Mouse (Mus musculus) lung, embryonic 16.5 days (tissue): ENCODE results near the gene Prtg. TPM values are rescaled to one million over a fixed set of nuclear protein-coding genes. Genes with fewer than 3 reads are reported as not detected.

ENCODE experiments used
- ATAC-seq: fragments of 200-750 bp; cut with Nextera tagmentation; 2 replicates; pipeline ENCODE4 v1.8.0; 2017; ENCODE audit warnings: low read depth, mild to moderate bottlenecking, moderate library complexity
- H3K27ac ChIP-seq: fragments of 300-500 bp; sonication (generic); 2 replicates; pipeline ENCODE4 v1.5.1; 2014; ENCODE audit warnings: mild to moderate bottlenecking, control low read depth, low read length
- H3K27me3 ChIP-seq: fragments of 300-500 bp; sonication (generic); 2 replicates; pipeline ENCODE4 v1.6.1; 2014; ENCODE audit warnings: low read depth, low read length, mixed read lengths; ENCODE audit not compliant: control insufficient read depth, insufficient read depth
- H3K36me3 ChIP-seq: fragments of 300-500 bp; sonication (generic); 2 replicates; pipeline ENCODE4 v1.6.1; 2014; ENCODE audit warnings: low read length; ENCODE audit not compliant: control insufficient read depth, insufficient read depth
- H3K4me1 ChIP-seq: fragments of 300-500 bp; sonication (generic); replicated peaks from 2 replicates; pipeline ENCODE4 v1.6.1; 2014; ENCODE audit warnings: low read length, mixed read lengths; ENCODE audit not compliant: control insufficient read depth, insufficient read depth
- H3K4me2 ChIP-seq: fragments of 300-500 bp; sonication (generic); 2 replicates; pipeline ENCODE4 v1.6.1; 2014; ENCODE audit warnings: low read depth, low read length, control low read depth
- H3K4me3 ChIP-seq: fragments of 300-500 bp; sonication (generic); 2 replicates; pipeline ENCODE4 v1.5.1; 2014; ENCODE audit warnings: mild to moderate bottlenecking, low read length, control low read depth
- H3K9ac ChIP-seq: fragments of 300-500 bp; sonication (generic); 2 replicates; pipeline ENCODE4 v1.6.1; 2014; ENCODE audit warnings: low read length, control low read depth
- H3K9me3 ChIP-seq: fragments of 300-500 bp; sonication (generic); 2 replicates; pipeline ENCODE4 v1.6.1; 2016; ENCODE audit warnings: low read length; ENCODE audit not compliant: control insufficient read depth
- WGBS: fragments of 180-500 bp; shearing (Covaris S2); extraction: QIAGEN DNeasy Blood & Tissue Kit; methylation state at CpG from one replicate; pipeline ENCODE4 v1.1.7; 2014; 5-methylcytosine and 5-hydroxymethylcytosine counted together
- polyA plus RNA-seq: library from polyadenylated mRNA; unstranded; fragments of >200 nt; fragmentation: Nextera tagmentation; extraction: Ambion mirVana; gene quantifications from 2 replicates; pipeline ENCODE4 v1.2.1, GENCODE M21; 2015

The Prtg gene
- polyA plus RNA-seq, 1 experiment from 2014 or later, result 0.34 TPM

DNA sequence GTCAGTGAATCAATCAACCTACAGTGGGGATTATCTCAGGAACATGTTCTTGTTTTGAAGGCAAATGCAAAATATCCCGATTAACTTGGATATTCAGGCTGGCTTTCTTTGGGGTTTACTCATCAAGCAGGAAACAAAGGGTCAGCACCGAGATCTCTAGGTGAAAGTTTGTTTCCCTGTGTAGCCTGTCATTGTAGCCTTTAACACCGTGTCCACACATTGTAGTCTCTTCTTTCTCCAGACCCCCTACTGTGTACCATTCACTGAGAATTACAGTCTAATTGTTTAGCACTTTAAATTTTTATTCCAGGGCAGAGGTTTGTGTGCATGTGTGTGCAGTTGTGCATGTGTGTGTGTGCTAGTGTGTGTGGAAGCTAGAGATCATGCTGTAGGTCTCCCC, 19.3 kb downstream of the Prtg start:
- no peaks in the 10 kb centered on the region for H3K27me3 ChIP-seq
- ATAC-seq, result no peak
- WGBS, result 30% methylated on average over 3 of the region's 3 CpGs
- no peak overlapping the region for H3K27ac ChIP-seq
- no peaks in the 10 kb centered on the region for H3K4me1 ChIP-seq
- no peak overlapping the region for H3K9ac ChIP-seq
- H3K4me3 ChIP-seq, result no peak overlapping the region
- H3K9me3 ChIP-seq, result no peaks in the 10 kb centered on the region
- H3K36me3 ChIP-seq, result no peaks in the 10 kb centered on the region
- no peak overlapping the region for H3K4me2 ChIP-seq

DNA sequence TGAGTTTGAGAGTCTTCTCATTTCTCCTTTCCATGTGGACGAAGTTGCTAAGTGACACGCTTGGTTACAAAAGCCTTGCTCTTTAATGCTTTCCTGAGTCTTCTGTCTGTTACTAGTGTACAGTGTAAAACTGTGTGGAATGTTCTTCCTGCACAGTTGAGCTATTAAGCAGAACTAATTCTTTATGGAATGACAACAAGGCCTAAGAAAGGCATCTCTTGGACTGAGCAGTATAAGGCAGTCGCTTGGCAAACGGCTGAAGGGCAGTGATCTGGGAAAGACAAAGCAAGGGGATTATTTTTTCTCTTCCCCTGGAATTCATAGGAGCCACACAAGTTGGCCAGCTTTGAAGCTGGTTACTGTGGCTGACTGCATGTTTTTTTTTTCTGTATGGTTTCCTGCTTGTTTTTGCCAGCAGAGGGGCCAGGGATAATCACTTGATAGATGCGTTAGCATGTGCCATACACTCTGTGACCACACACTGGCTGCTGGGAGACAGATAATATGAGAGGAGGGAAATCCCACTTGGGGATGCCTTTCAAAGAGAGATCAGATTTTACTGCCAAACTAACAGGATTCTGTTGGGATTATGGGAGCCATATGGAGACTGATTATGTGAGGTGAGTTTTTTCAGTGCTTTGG, 22.1 kb downstream of the Prtg start:
- no peak overlapping the region for H3K9ac ChIP-seq
- no peak overlapping the region for H3K27ac ChIP-seq
- WGBS, result 57% methylated on average over 5 of the region's 5 CpGs
- no peak overlapping the region for H3K4me3 ChIP-seq
- H3K4me2 ChIP-seq, result no peak overlapping the region
- no peaks in the 10 kb centered on the region for H3K27me3 ChIP-seq
- no peaks in the 10 kb centered on the region for H3K36me3 ChIP-seq
- peaks cover under 1% of the 10 kb centered on the region; the same call in 1 of the 2 replicates for H3K4me1 ChIP-seq
- no peaks in the 10 kb centered on the region for H3K9me3 ChIP-seq
- ATAC-seq, result no peak

DNA sequence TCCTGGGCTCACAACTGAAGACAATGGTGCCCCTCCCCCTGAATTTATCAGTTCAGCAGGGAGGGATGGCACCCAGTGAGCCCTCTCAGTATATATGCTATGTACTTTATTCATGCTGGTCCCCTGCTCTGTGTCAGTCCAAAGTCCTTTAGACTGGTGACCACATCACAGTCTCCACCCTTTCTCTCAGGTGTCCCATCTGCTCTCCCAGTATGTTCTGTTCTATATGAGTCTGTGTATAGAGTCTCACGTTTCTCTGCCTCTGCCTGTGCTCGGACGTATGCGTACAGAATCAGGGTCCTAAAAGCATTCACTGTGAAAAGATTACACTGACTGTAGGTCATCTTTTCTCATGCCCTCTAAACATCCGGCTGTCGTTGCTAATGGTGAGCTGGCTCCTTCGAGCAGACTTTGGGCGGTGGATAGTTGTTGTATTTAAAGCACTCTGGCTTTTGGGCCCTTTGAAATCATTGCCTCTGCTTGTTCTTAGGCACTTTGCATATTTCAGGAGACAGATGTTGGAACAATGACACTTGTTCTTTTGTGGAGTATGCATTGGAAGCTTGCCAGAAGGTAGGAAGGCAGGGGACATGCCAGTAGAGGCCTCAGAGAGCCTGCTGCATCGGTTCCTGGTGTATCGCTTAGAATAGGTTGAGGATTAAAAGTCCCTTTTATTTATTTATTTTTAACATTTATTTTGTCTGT, 27.5 kb downstream of the Prtg start:
- Histone ChIP-seq H3K27me3 (no peaks in the 10 kb centered on the region), H3K4me1 (peaks cover 10% of the 10 kb centered on the region; the same call in 1 of the 2 replicates), H3K9ac (no peak overlapping the region), H3K4me3 (no peak overlapping the region), H3K36me3 (no peaks in the 10 kb centered on the region), H3K9me3 (no peaks in the 10 kb centered on the region), H3K4me2 (no peak overlapping the region), H3K27ac (no peak overlapping the region)
- peak; percentile 38; the same call in 1 of the 2 replicates for ATAC-seq
- 24% methylated on average over 10 of the region's 10 CpGs for WGBS

DNA sequence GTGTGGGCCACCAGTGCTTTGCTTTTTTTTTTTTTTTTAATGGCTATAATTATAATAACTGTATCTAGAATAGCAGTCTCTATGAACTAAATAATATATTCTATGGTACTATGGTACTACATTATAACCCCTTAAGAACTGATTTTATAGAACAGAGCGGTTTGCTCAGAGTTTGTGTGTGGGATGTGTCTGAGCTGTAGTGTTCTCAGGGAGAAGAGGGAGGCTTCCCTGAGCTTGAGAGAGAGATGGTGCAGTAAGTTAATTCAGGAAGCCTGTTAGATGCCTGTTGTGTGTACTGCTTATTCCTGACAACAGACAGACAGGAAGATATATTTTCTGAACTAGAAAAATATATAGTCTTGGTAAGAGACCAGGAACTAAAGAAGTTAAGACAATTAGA, 28.3 kb downstream of the Prtg start:
- 97% methylated on average over 1 of the region's 1 CpGs for WGBS
- H3K4me2 ChIP-seq, result no peak overlapping the region
- H3K9ac ChIP-seq, result no peak overlapping the region
- no peaks in the 10 kb centered on the region for H3K9me3 ChIP-seq
- no peaks in the 10 kb centered on the region for H3K27me3 ChIP-seq
- no peak for ATAC-seq
- no peak overlapping the region for H3K27ac ChIP-seq
- H3K4me3 ChIP-seq, result no peak overlapping the region
- no peaks in the 10 kb centered on the region for H3K36me3 ChIP-seq
- peaks cover 10% of the 10 kb centered on the region; the same call in 1 of the 2 replicates for H3K4me1 ChIP-seq

DNA sequence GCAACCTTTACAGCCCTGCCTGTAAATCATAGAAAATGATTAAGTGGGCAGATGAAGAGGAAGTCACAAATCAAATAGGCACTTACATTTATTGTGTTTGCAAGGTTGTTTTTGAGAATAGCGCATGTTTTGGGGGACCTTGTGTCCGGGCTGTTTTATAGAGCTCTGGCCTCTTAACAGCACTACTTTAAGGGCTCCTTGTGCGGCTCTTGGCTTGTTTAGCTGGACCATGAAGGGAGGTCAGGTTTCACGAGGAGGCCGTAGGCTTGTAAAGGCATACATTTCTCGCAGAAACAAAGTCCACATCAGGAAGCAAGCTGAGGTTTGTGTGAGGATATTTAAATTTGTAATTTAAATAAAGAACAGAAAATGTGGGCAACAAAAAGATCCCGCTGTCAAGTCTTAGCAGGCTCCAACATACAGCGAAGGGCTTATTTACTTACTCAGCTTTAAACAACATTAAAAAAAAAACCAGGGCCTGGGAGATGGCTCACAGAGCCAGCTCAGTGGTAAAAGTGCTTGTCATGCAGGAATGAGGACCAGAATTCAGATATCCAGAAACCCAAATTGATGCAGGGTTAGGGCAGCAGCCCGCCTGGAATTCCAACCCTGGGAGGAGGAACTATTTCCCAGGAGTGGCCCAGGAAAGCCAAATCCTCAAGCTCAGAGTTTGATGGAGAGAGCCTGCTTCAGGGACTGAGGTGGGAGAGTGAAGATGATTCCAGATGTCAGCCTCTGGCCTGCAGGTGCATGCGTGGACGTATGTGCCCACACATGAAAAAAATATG, 30.2 kb downstream of the Prtg start:
- no peak overlapping the region for H3K4me2 ChIP-seq
- no peak for ATAC-seq

DNA sequence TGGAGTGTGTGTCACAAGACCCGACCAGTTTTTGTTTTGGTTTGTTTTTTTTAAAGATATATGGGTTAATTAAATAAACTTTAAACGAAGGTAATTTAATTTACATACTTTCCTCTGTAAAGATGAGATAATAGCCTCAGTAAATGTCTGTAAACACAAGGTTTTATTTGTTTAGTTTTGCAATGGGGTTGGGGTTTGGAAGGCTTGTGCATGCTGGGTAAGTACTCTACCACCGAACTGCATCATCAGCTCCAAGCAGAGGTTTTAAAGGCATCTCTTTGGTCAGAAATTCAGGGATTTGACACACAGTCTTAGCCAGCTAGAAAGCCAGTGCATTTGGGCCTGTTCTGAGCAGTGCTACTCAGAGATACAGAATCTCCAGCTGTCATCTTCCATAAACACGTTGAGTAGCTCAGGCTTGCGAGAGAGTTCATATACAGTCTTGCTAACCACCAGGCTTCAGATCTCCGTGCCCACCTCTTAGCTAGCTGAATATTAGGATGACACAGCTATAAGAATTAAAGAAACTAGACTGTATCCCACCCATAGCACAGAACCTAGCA, 31.0 kb downstream of the Prtg start:
- ATAC-seq, result no peak
- no peaks in the 10 kb centered on the region for H3K27me3 ChIP-seq
- H3K27ac ChIP-seq, result no peak overlapping the region
- 48% methylated on average over 6 of the region's 6 CpGs for WGBS
- H3K9ac ChIP-seq, result no peak overlapping the region
- H3K4me2 ChIP-seq, result no peak overlapping the region
- no peaks in the 10 kb centered on the region for H3K36me3 ChIP-seq
- H3K9me3 ChIP-seq, result no peaks in the 10 kb centered on the region
- H3K4me3 ChIP-seq, result no peak overlapping the region
- peaks cover 10% of the 10 kb centered on the region; the same call in 1 of the 2 replicates for H3K4me1 ChIP-seq

More for the DNA sequence above, 30.2 kb downstream of the Prtg start:
- H3K9me3 ChIP-seq, result no peaks in the 10 kb centered on the region
- H3K27me3 ChIP-seq, result no peaks in the 10 kb centered on the region
- WGBS, result 52% methylated on average over 11 of the region's 11 CpGs
- H3K27ac ChIP-seq, result no peak overlapping the region
- H3K4me1 ChIP-seq, result peaks cover 10% of the 10 kb centered on the region; the same call in 1 of the 2 replicates
- H3K9ac ChIP-seq, result no peak overlapping the region
- H3K36me3 ChIP-seq, result no peaks in the 10 kb centered on the region
- no peak overlapping the region for H3K4me3 ChIP-seq

DNA sequence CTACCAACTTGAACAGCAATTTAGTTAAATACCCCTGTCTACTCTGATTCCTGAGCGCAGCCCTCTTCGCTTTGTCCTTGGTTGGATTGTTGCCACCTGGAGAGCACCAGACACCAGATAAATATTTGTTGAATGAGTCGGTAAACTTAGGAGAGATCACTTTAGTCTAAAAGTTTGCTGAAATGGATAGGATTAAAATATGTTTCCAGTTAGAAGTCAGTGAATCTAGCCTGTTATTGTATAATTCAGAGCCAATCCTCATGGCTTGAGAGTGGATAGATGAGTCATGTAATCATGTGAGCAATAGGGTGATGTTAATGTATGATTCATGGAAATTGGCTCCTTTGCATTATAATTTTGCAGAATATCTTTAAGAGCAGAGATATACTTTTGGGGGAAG, 31.6 kb downstream of the Prtg start:
- Histone ChIP-seq H3K36me3 (no peaks in the 10 kb centered on the region), H3K9me3 (no peaks in the 10 kb centered on the region), H3K4me3 (no peak overlapping the region), H3K4me1 (peaks cover 10% of the 10 kb centered on the region; the same call in 1 of the 2 replicates), H3K27ac (no peak overlapping the region), H3K9ac (no peak overlapping the region), H3K4me2 (no peak overlapping the region), H3K27me3 (no peaks in the 10 kb centered on the region)
- 40% methylated on average over 3 of the region's 3 CpGs for WGBS
- no peak for ATAC-seq

DNA sequence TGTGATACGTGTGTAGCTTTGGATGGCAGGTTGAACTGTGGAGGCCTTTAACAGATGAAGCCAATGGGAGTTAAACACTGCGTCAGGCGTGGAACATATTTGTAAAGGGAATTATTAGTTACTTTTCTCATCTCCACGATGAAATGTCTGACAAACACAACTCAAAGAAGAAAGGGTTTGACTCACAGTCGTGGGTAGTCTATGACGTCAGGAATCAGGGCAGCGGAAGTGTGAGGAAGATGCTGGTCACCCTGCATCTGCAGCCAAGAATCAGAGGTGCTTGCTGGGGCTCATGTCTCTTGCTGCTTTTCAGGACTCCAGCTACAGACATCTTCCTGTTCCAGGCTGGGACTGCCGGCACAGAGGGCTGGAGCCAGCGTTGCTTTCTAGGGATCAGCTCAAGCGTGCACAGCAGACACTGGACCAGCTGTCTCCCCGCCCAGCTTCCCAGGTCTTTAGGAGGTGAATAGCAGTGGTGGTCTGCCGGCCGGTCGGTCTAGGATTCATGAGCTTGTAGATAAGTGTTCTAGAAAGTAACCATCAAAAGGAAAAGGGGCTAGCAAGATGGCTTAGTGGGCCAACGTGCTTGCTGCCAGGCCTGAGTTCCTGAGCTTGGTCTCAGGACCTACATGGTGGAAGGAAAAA, 32.8 kb downstream of the Prtg start:
- H3K27ac ChIP-seq, result no peak overlapping the region
- 0 out of 2 replicates have a peak, but pooled peaks cover 3% of the 10 kb centered on the region for H3K4me1 ChIP-seq
- no peak overlapping the region for H3K9ac ChIP-seq
- H3K4me2 ChIP-seq, result no peak overlapping the region
- no peaks in the 10 kb centered on the region for H3K9me3 ChIP-seq
- 77% methylated on average over 15 of the region's 15 CpGs for WGBS
- no peaks in the 10 kb centered on the region for H3K36me3 ChIP-seq
- no peak for ATAC-seq
- H3K4me3 ChIP-seq, result no peak overlapping the region
- no peaks in the 10 kb centered on the region for H3K27me3 ChIP-seq
